Mouse (Mus musculus) testis, postnatal 14 days (tissue): ENCODE data around the gene Ptpn18.
"Not testable (repeated sequence)": the region's sequence is repeated elsewhere in the genome, so short reads cannot be mapped to it uniquely, and the experiment has no call there.

Experiments used
- DNase-seq: peaks from one replicate; pipeline ENCODE4 v3.0.0; 2021; ENCODE audit warnings: low spot score

The Ptpn18 gene

GRCm38 (mm10) chr1:34459284-34460060 lies at the start of gene Ptpn18:
Gene Ptpn18, plus strand, starts transcription at chr1:34459762.
- DNase-seq, result peak; percentile 84

DNA sequence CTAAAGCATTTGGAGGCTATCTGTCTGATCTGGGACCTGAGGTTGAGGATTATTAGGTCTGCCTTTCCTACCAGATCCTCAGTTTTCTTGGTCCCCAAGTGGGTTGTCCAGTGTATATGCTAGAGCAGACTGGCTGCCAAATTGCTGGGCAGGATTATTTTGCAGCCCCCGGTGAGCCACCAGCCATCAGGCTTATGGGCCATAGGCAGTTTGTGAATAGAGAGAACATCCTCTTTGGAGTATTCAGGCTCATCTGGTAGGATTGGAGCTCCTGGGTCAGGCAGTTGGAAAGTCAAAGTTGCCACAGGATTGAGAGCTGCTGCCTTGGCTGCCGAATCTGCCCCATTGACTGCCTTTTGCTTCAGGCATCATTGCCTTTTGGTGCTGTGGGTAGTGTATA lies 31.1 kb upstream of the Ptpn18 start:
- no peak for DNase-seq

GRCm38 (mm10) chr1:34429281-34429680 lies 30.3 kb upstream of the Ptpn18 start:
- DNase-seq, result no peak

- DNase-seq, result no peak
Measured at GRCm38 (mm10) chr1:34430981-34431380, 28.6 kb upstream of the Ptpn18 start.

- DNase-seq, result no peak
Measured at GRCm38 (mm10) chr1:34431431-34431830, 28.1 kb upstream of the Ptpn18 start.

DNA sequence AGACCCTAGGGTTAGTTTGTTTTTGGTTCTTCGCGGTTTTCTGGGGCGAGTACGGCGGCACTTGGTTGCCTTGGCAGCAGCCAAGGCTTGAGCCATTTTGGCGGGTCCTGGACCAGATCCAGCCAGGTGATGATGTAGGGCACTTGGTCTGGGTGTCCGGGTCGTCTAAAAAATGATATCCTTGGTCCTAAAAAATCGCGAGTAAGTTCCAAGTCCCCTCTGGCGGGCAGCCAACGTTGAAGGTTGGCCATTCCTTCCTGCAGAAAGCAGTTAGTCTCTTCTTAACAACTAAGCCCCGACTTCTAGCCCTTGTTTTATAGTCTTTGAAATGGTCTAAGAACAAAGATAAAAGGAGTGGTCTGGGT lies 27.2 kb upstream of the Ptpn18 start:
- DNase-seq, result no peak

- no peak for DNase-seq
Measured at GRCm38 (mm10) chr1:34432776-34433481, 26.6 kb upstream of the Ptpn18 start.

DNA sequence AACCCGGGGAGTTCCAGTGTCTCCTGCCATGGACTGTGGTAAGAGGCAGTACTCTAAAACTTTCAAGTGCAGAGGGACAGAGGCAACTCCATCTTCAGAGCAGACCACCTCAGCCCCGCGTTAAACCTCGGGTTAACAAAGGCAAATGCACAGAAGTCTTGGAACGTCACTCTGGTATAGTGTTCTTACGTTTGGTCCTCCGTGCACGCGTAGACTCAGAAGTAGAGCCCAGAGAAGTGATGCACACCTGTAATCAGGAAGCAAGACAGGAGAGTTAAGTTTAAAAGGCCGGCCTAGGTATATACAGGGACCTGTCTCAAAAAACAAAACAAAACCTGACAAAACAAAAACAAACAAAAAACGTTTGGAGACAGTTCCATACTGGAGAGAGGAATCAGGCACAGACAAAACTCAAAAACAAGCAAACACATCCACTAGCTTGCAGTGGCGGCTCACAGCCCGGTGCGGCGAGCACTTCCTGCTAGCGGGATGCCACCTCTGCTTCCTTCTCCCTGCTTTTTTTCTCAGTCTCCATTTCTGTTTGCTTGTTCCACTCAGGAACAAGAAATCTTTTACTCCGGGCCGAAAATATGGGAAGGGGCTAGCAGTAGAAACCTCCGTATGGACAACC lies 25.6 kb upstream of the Ptpn18 start:
- no peak for DNase-seq

GRCm38 (mm10) chr1:34434660-34435160 lies 24.9 kb upstream of the Ptpn18 start:
- peak; percentile 76 for DNase-seq

- no peak for DNase-seq
Measured at GRCm38 (mm10) chr1:34435371-34436120, 24.0 kb upstream of the Ptpn18 start.

DNA sequence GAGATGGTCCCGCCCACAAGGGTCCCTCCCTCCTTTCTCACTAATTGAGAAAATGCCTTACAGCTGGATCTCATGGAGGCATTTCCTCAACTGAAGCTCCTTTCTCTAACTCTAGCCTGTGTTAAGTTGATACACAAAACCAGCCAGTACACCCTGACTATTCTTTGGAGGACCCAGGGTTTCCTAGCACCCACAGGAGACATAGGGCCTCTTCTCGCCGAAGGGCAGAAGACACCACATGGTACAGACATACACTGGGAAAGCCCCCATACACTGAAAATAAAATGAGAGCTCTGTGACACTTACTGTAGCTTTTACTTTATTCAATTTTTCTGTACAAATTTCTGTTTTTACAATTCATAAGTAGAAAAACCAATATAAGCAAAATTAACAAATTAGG lies 23.2 kb upstream of the Ptpn18 start:
- DNase-seq, result no peak

GRCm38 (mm10) chr1:34437366-34437765 lies 22.2 kb upstream of the Ptpn18 start:
- DNase-seq, result not testable (repeated sequence)

GRCm38 (mm10) chr1:34438381-34439051 lies 21.0 kb upstream of the Ptpn18 start:
- no peak for DNase-seq

- peak; percentile 96 for DNase-seq
Measured at GRCm38 (mm10) chr1:34439215-34439960, 20.2 kb upstream of the Ptpn18 start, which contains the start of the genes Ccdc115 and Imp4. Gene Ccdc115, minus strand, starts transcription at chr1:34439672. Gene Imp4, plus strand, starts transcription at chr1:34439851.

DNA sequence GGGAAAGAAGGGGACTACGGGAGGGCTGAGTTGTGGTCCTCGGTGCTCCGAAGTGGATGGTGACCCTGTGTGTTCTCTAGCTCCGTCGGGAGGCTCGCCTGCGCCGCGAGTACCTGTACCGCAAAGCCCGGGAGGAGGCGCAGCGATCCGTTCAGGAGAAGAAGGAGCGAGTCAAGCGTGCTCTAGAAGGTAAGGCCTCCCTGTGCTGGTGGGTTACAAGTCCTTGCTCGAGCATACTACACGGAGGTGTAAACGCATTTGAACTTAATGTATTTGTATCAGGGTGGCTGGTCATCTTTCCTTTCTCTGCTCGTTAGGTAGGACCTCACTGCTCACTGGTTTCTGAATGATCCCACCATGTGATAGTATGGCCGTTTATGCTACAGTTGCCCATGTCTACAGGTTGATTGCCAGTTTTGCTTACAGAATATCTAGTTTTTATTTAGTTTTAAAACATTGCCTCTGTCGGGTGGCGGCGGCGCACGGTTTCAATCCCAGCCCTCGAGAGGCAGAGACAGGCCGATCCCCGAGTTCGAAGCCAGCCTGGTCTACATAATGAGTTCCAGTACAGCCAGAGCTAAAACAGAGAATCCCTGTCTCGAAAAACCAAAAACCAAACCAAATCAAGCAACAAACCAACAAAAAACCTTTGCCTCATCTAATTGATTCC lies 19.5 kb upstream of the Ptpn18 start:
- DNase-seq, result no peak

DNA sequence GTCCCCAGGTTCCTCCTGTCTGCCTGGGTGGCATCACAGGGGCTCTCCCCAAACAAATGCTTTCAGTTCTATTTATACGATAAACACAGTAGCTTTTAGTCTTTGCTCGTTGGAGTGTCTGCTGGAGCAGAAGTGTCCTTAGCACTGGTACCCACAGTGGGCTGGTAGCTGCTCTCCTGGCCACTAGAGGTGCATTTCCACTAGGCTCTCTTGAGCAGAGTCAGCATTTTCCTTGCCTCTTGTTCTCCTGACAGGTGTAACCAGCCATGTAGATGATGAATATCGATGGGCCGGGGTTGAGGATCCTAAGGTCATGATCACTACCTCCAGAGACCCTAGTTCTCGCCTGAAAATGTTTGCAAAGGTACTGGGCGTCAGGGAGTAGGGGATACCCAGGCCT lies 16.4 kb upstream of the Ptpn18 start:
- no peak for DNase-seq

DNA sequence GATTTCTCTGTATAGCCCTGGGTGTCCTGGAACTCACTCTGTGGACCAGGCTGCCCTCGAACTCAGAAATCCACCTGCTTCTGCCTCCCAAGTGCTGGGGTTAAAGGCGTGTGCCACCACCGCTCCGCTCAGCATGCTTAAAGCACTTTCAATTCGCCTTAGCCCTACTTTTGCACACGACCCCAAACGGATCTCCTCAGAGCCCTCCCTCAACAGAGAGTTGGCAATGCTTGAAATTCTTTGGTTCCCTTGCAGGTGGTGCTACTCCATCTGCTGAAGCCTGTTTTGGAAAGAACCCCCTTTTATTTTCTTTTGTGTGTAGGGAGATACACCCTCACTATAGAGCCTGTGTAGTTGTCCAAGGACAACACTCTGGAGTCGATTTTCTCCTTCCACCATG lies 1.1 kb upstream of the Ptpn18 start:
- DNase-seq, result no peak

DNA sequence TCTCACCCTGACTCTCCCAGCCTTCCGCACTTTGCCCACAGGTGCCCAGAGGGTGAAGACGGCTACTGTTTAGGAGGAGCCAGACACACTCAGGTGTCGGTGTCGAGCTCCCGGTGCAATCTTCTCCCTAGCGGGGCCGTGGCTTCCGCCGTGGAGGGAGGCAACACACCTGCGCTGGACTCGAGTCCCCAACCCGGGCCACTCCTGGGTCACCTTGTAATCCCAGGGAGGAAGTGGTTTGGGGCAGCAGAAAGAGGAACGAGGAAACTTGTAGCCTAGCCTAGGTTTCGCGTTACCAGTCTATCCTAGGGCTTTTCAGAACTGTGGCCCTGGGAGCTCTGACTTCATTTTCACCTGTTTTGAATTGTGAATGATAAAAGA lies 489 bp downstream of the Ptpn18 start:
- DNase-seq, result no peak

- peak; percentile 62 for DNase-seq
Measured at GRCm38 (mm10) chr1:34462766-34463165, 3.2 kb downstream of the Ptpn18 start.

GRCm38 (mm10) chr1:34464310-34464817 lies 4.8 kb downstream of the Ptpn18 start:
- DNase-seq, result no peak
